Mouse (Mus musculus): ENCODE data around the gene Sla2. TPM values are rescaled to one million over a fixed set of nuclear protein-coding genes. Genes with fewer than 3 reads are reported as not detected.
"Not testable (repeated sequence)": the region's sequence is repeated elsewhere in the genome, so short reads cannot be mapped to it uniquely, and the experiment has no call there.

The Sla2 gene
- polyA plus RNA-seq, 1 experiment from 2014 or later, result 0.24 TPM

GRCm38 (mm10) chr2:156925075-156925474 lies 38.1 kb upstream of the Sla2 start:
- not testable (repeated sequence) for H3K9me3 ChIP-seq (ENCODE audit: control insufficient read depth, low read length); ATAC-seq (ENCODE audit: low read depth); H3K27ac ChIP-seq (ENCODE audit: low read depth, low read length); H3K9ac ChIP-seq (replicated peaks; ENCODE audit: low read depth, low read length); H3K4me1 ChIP-seq (ENCODE audit: control insufficient read depth, insufficient read depth, low read length); H3K27me3 ChIP-seq (ENCODE audit: control insufficient read depth, insufficient read depth, low read length); H3K36me3 ChIP-seq (ENCODE audit: control insufficient read depth, insufficient read depth, low read length); H3K4me2 ChIP-seq (ENCODE audit: low read depth, low read length); H3K4me3 ChIP-seq (ENCODE audit: low read depth, low read length)
- 84% methylated on average over 4 of the region's 4 CpGs for WGBS

DNA sequence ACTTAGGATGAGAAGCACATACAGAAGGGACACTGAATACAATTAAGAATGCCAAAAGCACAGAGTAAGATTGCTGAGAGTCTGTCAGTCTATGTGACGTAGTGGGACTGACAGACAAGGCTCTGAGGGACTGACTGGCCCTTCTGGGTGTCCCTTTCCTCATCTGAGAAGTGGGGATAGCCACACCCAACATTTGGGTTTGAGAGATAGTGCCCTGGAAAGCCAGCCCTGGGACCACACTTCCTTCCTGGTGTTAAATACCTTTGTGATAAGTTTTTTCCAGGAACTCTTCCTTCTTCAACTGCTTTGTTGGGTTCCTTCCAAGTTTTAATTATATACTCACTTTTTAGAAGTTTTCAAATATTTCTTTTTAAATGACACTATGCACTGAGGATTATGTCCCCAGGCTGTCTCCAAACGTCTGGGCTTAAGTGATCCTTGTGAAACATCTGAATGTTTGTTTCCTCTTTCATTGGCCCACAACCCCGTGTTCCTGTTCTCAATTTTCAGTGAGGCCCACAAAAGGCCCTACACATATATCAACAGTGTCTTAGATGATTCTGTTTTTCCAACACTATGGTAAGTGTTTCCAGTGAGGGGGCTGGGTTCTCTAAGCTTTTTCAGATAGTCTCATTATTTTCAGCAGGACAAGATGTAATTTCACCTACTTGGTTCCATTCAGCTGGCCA lies 37.4 kb upstream of the Sla2 start:
- WGBS, result 68% methylated on average over 3 of the region's 3 CpGs
- no peak overlapping the region for H3K27ac ChIP-seq (ENCODE audit: low read depth, low read length)
- no peaks in the 10 kb centered on the region for H3K4me1 ChIP-seq (ENCODE audit: control insufficient read depth, insufficient read depth, low read length)
- no peak for ATAC-seq (ENCODE audit: low read depth)
- H3K36me3 ChIP-seq (ENCODE audit: control insufficient read depth, insufficient read depth, low read length), result no peaks in the 10 kb centered on the region
- H3K9ac ChIP-seq (replicated peaks; ENCODE audit: low read depth, low read length), result no peak overlapping the region
- H3K4me2 ChIP-seq (ENCODE audit: low read depth, low read length), result no peak overlapping the region
- H3K9me3 ChIP-seq (ENCODE audit: control insufficient read depth, low read length), result no peaks in the 10 kb centered on the region
- H3K27me3 ChIP-seq (ENCODE audit: control insufficient read depth, insufficient read depth, low read length), result no peaks in the 10 kb centered on the region
- no peak overlapping the region for H3K4me3 ChIP-seq (ENCODE audit: low read depth, low read length)

DNA sequence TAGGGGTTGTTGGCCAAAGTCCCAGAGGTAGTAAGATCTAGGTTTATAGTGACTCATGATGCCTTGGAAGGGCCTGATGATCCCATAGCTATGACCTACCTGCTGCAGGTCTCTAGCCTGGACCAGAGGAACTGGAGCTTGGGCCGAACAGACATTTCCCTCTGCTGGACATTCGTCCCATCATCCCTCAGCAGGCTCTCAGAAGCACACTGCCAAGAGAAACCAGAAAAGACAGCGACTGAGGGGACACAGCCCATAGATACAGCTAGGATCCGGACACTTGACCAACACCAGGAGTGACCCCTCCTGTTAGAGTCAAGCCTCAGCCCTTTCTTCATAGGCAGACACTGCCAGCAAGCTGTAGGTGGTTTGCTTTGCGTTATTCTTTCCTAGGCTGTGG lies 36.1 kb upstream of the Sla2 start:
- Histone ChIP-seq H3K9ac (replicated peaks; ENCODE audit: low read depth, low read length) (no peak overlapping the region), H3K9me3 (ENCODE audit: control insufficient read depth, low read length) (no peaks in the 10 kb centered on the region), H3K4me1 (ENCODE audit: control insufficient read depth, insufficient read depth, low read length) (no peaks in the 10 kb centered on the region), H3K4me2 (ENCODE audit: low read depth, low read length) (no peak overlapping the region), H3K27ac (ENCODE audit: low read depth, low read length) (no peak overlapping the region), H3K27me3 (ENCODE audit: control insufficient read depth, insufficient read depth, low read length) (no peaks in the 10 kb centered on the region), H3K36me3 (ENCODE audit: control insufficient read depth, insufficient read depth, low read length) (no peaks in the 10 kb centered on the region), H3K4me3 (ENCODE audit: low read depth, low read length) (no peak overlapping the region)
- ATAC-seq (ENCODE audit: low read depth), result no peak
- 79% methylated on average over 5 of the region's 5 CpGs for WGBS

GRCm38 (mm10) chr2:156919796-156920195 lies 32.8 kb upstream of the Sla2 start:
- Histone ChIP-seq H3K4me1 (ENCODE audit: control insufficient read depth, insufficient read depth, low read length) (no peaks in the 10 kb centered on the region), H3K27me3 (ENCODE audit: control insufficient read depth, insufficient read depth, low read length) (no peaks in the 10 kb centered on the region), H3K9ac (replicated peaks; ENCODE audit: low read depth, low read length) (no peak overlapping the region), H3K4me3 (ENCODE audit: low read depth, low read length) (no peak overlapping the region), H3K9me3 (ENCODE audit: control insufficient read depth, low read length) (no peaks in the 10 kb centered on the region), H3K36me3 (ENCODE audit: control insufficient read depth, insufficient read depth, low read length) (no peaks in the 10 kb centered on the region), H3K27ac (ENCODE audit: low read depth, low read length) (no peak overlapping the region), H3K4me2 (ENCODE audit: low read depth, low read length) (no peak overlapping the region)
- whole genome bisulfite sequencing, result 59% methylated on average over 2 of the region's 2 CpGs
- ATAC-seq (ENCODE audit: low read depth), result no peak

GRCm38 (mm10) chr2:156919191-156919590 lies 32.2 kb upstream of the Sla2 start:
- H3K4me2 ChIP-seq (ENCODE audit: low read depth, low read length); H3K27ac ChIP-seq (ENCODE audit: low read depth, low read length); H3K4me3 ChIP-seq (ENCODE audit: low read depth, low read length); H3K9ac ChIP-seq (replicated peaks; ENCODE audit: low read depth, low read length); H3K36me3 ChIP-seq (ENCODE audit: control insufficient read depth, insufficient read depth, low read length); H3K27me3 ChIP-seq (ENCODE audit: control insufficient read depth, insufficient read depth, low read length); H3K9me3 ChIP-seq (ENCODE audit: control insufficient read depth, low read length); ATAC-seq (ENCODE audit: low read depth); H3K4me1 ChIP-seq (ENCODE audit: control insufficient read depth, insufficient read depth, low read length): not testable (repeated sequence)
- WGBS, result 92% methylated on average over 11 of the region's 11 CpGs

- no peak for ATAC-seq (ENCODE audit: low read depth)
- Histone ChIP-seq H3K4me2 (ENCODE audit: low read depth, low read length) (no peak overlapping the region), H3K36me3 (ENCODE audit: control insufficient read depth, insufficient read depth, low read length) (no peaks in the 10 kb centered on the region), H3K9me3 (ENCODE audit: control insufficient read depth, low read length) (no peaks in the 10 kb centered on the region), H3K4me1 (ENCODE audit: control insufficient read depth, insufficient read depth, low read length) (no peaks in the 10 kb centered on the region), H3K27ac (ENCODE audit: low read depth, low read length) (no peak overlapping the region), H3K4me3 (ENCODE audit: low read depth, low read length) (no peak overlapping the region), H3K9ac (replicated peaks; ENCODE audit: low read depth, low read length) (no peak overlapping the region), H3K27me3 (ENCODE audit: control insufficient read depth, insufficient read depth, low read length) (no peaks in the 10 kb centered on the region)
- 79% methylated on average over 4 of the region's 4 CpGs for WGBS
These were observed 31.6 kb upstream of the Sla2 start for GRCm38 (mm10) chr2:156918562-156918961.

DNA sequence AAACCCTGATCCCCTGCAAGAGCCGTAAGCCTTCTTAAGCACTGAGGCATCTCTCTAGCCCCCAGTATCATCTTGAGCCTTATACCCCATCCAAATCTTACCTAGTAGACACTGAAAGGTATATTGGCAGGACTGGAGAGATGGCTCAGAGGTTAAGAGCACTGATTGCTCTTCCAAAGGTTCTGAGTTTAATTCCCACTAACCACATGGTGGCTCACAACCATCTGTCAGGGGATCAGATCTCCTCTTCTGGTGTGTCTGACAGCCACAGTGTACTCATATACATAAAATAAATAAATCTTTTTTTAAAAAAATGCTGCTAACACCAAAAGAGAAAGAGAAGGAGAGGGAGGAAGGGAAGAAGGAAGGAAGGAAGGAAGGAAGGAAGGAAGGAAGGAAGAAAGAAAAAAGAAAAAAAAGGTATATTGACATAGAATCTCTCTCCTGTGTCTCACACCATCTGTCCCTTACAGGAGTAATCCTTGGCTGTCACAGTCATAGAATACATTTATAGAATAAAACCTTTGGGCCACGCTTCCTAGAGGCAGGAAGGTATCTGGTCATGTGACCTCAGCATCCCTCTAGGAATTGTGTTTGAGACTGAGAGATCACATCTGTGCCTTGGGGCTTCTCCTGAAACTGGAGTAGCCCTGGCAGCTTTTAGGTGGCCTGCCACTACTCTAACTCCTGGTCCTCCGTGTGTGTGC lies 29.6 kb upstream of the Sla2 start:
- ATAC-seq (ENCODE audit: low read depth), result no peak
- no peak overlapping the region for H3K4me3 ChIP-seq (ENCODE audit: low read depth, low read length)
- no peaks in the 10 kb centered on the region for H3K4me1 ChIP-seq (ENCODE audit: control insufficient read depth, insufficient read depth, low read length)
- 85% methylated on average over 3 of the region's 3 CpGs for WGBS
- H3K4me2 ChIP-seq (ENCODE audit: low read depth, low read length), result no peak overlapping the region
- H3K9me3 ChIP-seq (ENCODE audit: control insufficient read depth, low read length), result no peaks in the 10 kb centered on the region
- no peak overlapping the region for H3K9ac ChIP-seq (replicated peaks; ENCODE audit: low read depth, low read length)
- no peaks in the 10 kb centered on the region for H3K36me3 ChIP-seq (ENCODE audit: control insufficient read depth, insufficient read depth, low read length)
- H3K27ac ChIP-seq (ENCODE audit: low read depth, low read length), result no peak overlapping the region
- H3K27me3 ChIP-seq (ENCODE audit: control insufficient read depth, insufficient read depth, low read length), result no peaks in the 10 kb centered on the region

GRCm38 (mm10) chr2:156915559-156915958 lies 28.6 kb upstream of the Sla2 start:
- Histone ChIP-seq H3K9ac (replicated peaks; ENCODE audit: low read depth, low read length) (no peak overlapping the region), H3K9me3 (ENCODE audit: control insufficient read depth, low read length) (no peaks in the 10 kb centered on the region), H3K27me3 (ENCODE audit: control insufficient read depth, insufficient read depth, low read length) (no peaks in the 10 kb centered on the region), H3K4me1 (ENCODE audit: control insufficient read depth, insufficient read depth, low read length) (no peaks in the 10 kb centered on the region), H3K36me3 (ENCODE audit: control insufficient read depth, insufficient read depth, low read length) (no peaks in the 10 kb centered on the region), H3K4me2 (ENCODE audit: low read depth, low read length) (no peak overlapping the region), H3K27ac (ENCODE audit: low read depth, low read length) (no peak overlapping the region), H3K4me3 (ENCODE audit: low read depth, low read length) (no peak overlapping the region)
- 79% methylated on average over 3 of the region's 3 CpGs for WGBS
- no peak for ATAC-seq (ENCODE audit: low read depth)

DNA sequence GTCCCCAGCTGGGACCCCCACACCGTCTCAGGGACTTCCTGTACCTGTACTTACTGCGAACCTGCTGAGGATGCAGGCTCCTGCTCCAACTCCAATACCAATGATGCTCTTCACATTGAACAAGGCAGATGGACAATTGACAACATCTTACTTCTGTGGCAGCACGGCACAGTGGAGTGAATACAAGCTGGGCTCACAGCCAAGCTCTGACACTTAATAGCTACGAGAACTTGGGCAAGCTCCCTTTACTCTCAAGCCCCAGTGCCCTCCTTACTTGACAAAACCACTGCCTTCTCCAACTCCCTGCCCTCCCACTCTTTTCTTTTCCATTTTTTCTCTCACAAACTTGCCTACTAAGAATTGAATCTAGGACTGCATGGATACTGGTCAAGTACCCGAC lies 26.2 kb upstream of the Sla2 start:
- no peaks in the 10 kb centered on the region for H3K36me3 ChIP-seq (ENCODE audit: control insufficient read depth, insufficient read depth, low read length)
- no peak overlapping the region for H3K9ac ChIP-seq (replicated peaks; ENCODE audit: low read depth, low read length)
- WGBS, result 59% methylated on average over 5 of the region's 5 CpGs
- ATAC-seq (ENCODE audit: low read depth), result no peak
- H3K4me2 ChIP-seq (ENCODE audit: low read depth, low read length), result no peak overlapping the region
- no peak overlapping the region for H3K27ac ChIP-seq (ENCODE audit: low read depth, low read length)
- no peak overlapping the region for H3K4me3 ChIP-seq (ENCODE audit: low read depth, low read length)
- no peaks in the 10 kb centered on the region for H3K27me3 ChIP-seq (ENCODE audit: control insufficient read depth, insufficient read depth, low read length)
- no peaks in the 10 kb centered on the region for H3K4me1 ChIP-seq (ENCODE audit: control insufficient read depth, insufficient read depth, low read length)
- no peaks in the 10 kb centered on the region for H3K9me3 ChIP-seq (ENCODE audit: control insufficient read depth, low read length)

All from neural tube, embryonic 14.5 days (tissue).